Mouse (Mus musculus) embryonic fibroblast, embryonic 13.5 days (primary cell): ENCODE results near the gene Acbd3. TPM values are rescaled to one million over a fixed set of nuclear protein-coding genes. Genes with fewer than 3 reads are reported as not detected.
A peak's percentile ranks its signal among the peaks of the same experiment; 100 is the strongest.

Experiments
- H3K27ac ChIP-seq: 2 replicates; pipeline ENCODE4 v1.5.1; 2012; ENCODE audit warnings: low read length, control low read depth, inconsistent platforms; ENCODE audit not compliant: insufficient read depth
- H3K4me1 ChIP-seq: 2 replicates; pipeline ENCODE4 v1.6.1; 2011; ENCODE audit warnings: low read length; ENCODE audit not compliant: control insufficient read depth, insufficient read depth
- H3K4me3 ChIP-seq: 2 replicates; pipeline ENCODE4 v1.5.1; 2011; ENCODE audit warnings: mild to moderate bottlenecking, control low read depth, low read length; ENCODE audit not compliant: insufficient read depth
- CTCF ChIP-seq: IDR thresholded peaks from 2 replicates; pipeline ENCODE4 v1.5.1; 2011; ENCODE audit warnings: mild to moderate bottlenecking, control low read depth, low read length, moderate library complexity, borderline replicate concordance; ENCODE audit not compliant: insufficient read depth
- POLR2A ChIP-seq: IDR thresholded peaks from 2 replicates; pipeline ENCODE4 v1.6.1; 2011; ENCODE audit warnings: low read depth, mild to moderate bottlenecking, control low read depth, low read length, moderate library complexity
- polyA plus RNA-seq: library from polyadenylated mRNA; stranded (reverse); fragments of >200 nt; gene quantifications from 2 replicates; pipeline ENCODE4 v1.2.4, GENCODE M21; 2011; ENCODE audit warnings: low read depth; ENCODE audit not compliant: missing spikeins, insufficient read length

Acbd3 gene
- polyA plus RNA-seq, 1 experiment = 66.3 TPM

GRCm38 (mm10) chr1:180793445-180794117, 67.7 kb downstream of the Acbd3 start:
- H3K27ac ChIP-seq = no peak overlapping the region
- no peaks in the 10 kb centered on the region for H3K4me1 ChIP-seq
- H3K4me3 ChIP-seq = 0 out of 2 replicates have a peak overlapping the region, but pooled peaks have one; percentile 4
- no peak for TF ChIP-seq CTCF
- TF ChIP-seq POLR2A = no peak

GRCm38 (mm10) chr1:180794170-180794569, 68.3 kb downstream of the Acbd3 start:
- H3K4me1 ChIP-seq = no peaks in the 10 kb centered on the region
- no peak overlapping the region for H3K27ac ChIP-seq
- 0 out of 2 replicates have a peak overlapping the region, but pooled peaks have one; percentile 4 for H3K4me3 ChIP-seq
- TF ChIP-seq POLR2A = no peak
- no peak for TF ChIP-seq CTCF

GRCm38 (mm10) chr1:180798660-180799059, 72.8 kb downstream of the Acbd3 start:
- Histone ChIP-seq H3K4me1 (no peaks in the 10 kb centered on the region), H3K4me3 (no peak overlapping the region), H3K27ac (no peak overlapping the region)
- no peak for TF ChIP-seq POLR2A
- no peak for TF ChIP-seq CTCF

- Histone ChIP-seq H3K27ac (no peak overlapping the region), H3K4me1 (no peaks in the 10 kb centered on the region), H3K4me3 (no peak overlapping the region)
- TF ChIP-seq CTCF (no peak), POLR2A (no peak)
Measured at GRCm38 (mm10) chr1:180799253-180799652, 73.4 kb downstream of the Acbd3 start.

GRCm38 (mm10) chr1:180800022-180800421, 74.2 kb downstream of the Acbd3 start:
- no peak overlapping the region for H3K27ac ChIP-seq
- H3K4me3 ChIP-seq = no peak overlapping the region
- TF ChIP-seq CTCF (no peak), POLR2A (no peak)
- H3K4me1 ChIP-seq = no peaks in the 10 kb centered on the region

- Histone ChIP-seq H3K27ac (no peak overlapping the region), H3K4me3 (no peak overlapping the region), H3K4me1 (no peaks in the 10 kb centered on the region)
- TF ChIP-seq POLR2A (no peak), CTCF (no peak)
Measured at GRCm38 (mm10) chr1:180800814-180801213, 75.0 kb downstream of the Acbd3 start.

GRCm38 (mm10) chr1:180801466-180801994, 75.7 kb downstream of the Acbd3 start:
- no peak overlapping the region for H3K4me3 ChIP-seq
- H3K4me1 ChIP-seq = no peaks in the 10 kb centered on the region
- H3K27ac ChIP-seq = no peak overlapping the region
- no peak for TF ChIP-seq POLR2A
- no peak for TF ChIP-seq CTCF

Other genes starting within 250 kb of the Acbd3 start
- not detected in 2 replicates for gene Stum, start 242.5 kb upstream of the Acbd3 start, polyA plus RNA-seq
- gene Parp1, start 157.1 kb upstream of the Acbd3 start, polyA plus RNA-seq = 37.3 and 41.7 TPM in 2 replicates
- gene Lin9, start 84.9 kb upstream of the Acbd3 start, polyA plus RNA-seq = 10.9 and 17.6 TPM in 2 replicates
- gene Mixl1, start 29.0 kb upstream of the Acbd3 start, polyA plus RNA-seq = not detected in 2 replicates
- gene H3f3a, start 87.9 kb downstream of the Acbd3 start, polyA plus RNA-seq = 542 and 820 TPM in 2 replicates
- gene Sde2, start 125.1 kb downstream of the Acbd3 start, polyA plus RNA-seq = 25.9 and 28.0 TPM in 2 replicates
- gene Lefty2, start 167.1 kb downstream of the Acbd3 start, polyA plus RNA-seq = not detected in 2 replicates
- gene Pycr2, start 178.2 kb downstream of the Acbd3 start, polyA plus RNA-seq = 21.2 and 26.0 TPM in 2 replicates
- 2.5 and 2.7 TPM in 2 replicates for gene Lefty1, start 209.0 kb downstream of the Acbd3 start, polyA plus RNA-seq
- gene Tmem63a, start 216.3 kb downstream of the Acbd3 start, polyA plus RNA-seq = 44.4 and 45.2 TPM in 2 replicates